Mouse (Mus musculus) cerebellum, adult 11-12 months (tissue): ENCODE data around the gene Ankrd11.
"Not testable (repeated sequence)": the region's sequence is repeated elsewhere in the genome, so short reads cannot be mapped to it uniquely, and the experiment has no call there.

Experiments
- DNase-seq: peaks from one replicate; pipeline ENCODE4 v3.0.0; 2022

The Ankrd11 gene

DNA sequence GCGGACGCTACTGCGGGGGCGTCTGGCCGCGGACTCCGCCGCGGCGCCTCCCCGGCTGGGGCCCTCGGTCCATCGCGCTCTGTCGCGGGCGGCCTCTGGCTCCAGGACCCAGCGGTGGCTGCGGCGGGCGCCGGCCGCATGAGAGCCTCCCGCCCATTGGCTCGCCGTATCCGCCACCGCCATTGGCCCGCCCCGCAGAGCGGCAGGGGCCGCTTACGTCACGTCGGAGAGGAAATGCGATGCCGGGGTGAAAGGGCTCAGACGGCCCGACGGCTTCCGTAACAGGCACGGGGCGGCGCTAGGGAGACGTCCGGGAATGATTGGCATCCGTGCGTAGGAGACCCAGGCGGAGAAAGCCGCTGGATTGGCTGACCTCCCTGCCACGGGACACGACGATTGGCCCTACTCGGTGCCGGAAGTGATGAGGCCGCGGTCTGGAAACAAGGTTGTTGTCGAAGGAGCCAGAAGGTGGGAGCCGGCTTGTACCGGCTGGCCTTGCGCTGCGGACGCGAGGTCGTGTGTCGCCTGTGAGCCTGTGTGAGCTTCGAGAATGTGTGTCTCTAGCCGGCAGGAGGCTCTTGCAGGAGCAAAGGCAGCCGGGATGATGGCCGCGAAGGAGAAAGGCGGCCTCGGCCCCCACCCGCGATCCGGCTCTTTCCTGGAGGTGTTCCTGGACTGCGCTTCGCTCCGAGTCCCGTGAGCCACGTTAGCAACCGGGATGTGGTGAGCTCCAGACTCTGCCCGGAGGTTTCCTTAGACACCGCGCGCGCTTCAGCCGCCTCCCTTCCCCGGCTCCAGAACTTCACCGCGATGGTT, at the start of gene Ankrd11:
Gene Ankrd11 (minus strand): TSS at position 120 of the 816 bp plus-strand sequence.
- DNase-seq, result peak; percentile 100

DNA sequence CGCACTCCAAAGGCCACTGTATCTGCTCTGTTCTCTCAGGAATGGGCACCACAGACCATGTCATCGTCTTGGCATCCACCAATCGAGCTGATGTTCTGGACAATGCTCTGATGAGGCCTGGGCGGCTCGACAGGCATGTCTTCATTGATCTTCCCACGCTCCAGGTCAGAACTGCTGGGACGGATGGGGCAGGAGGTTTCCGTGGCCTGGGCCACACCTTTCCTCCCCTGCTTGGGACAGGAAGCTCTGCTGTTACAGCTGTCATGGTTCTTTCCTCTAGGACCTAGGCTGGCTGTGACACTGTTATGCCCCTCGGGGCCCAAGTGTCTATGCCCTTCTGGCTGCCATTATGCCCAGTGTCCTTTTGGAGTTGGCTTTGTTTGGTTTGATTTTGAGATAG, 45.2 kb upstream of the Ankrd11 start:
- DNase-seq, result no peak

DNA sequence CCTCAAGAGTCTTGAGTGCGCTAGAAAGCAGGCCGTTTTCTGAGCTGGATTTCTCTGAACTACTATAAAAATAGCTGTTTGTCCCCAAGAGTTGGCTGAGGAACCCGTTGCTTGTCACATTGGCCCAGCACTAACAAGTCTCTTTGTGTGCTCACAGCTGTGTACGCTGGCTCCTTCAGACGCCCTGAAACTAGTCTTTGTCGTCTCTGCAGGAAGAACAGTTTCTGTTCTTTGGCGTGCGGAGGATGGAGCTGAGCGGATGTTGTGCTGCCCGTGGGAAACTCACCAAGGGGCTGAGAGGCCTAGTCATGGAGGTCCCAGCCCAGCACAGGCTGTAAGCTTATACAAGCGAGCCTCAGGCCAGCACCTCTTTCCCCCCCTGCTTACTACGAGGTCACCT, 41.5 kb upstream of the Ankrd11 start:
- no peak for DNase-seq

DNA sequence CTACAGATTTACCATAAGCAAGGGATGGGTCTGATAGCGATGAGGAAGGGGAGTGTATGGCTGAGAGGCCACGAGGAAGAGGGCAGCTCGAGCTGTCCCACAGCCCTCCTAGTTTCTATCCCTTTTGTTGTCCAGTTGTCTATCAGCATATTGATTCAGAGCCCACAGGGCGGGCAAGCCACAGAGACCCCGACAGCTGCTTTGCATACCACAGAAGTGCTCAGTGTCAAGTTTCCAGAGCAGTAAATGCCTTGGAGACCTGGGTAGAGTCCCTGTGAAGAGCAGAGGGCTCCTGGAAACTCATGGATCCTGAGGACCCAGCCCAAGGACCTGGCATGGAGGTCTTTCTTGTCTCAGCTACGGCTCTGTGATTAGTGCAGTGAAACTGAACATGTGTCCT, 40.9 kb upstream of the Ankrd11 start:
- no peak for DNase-seq

DNA sequence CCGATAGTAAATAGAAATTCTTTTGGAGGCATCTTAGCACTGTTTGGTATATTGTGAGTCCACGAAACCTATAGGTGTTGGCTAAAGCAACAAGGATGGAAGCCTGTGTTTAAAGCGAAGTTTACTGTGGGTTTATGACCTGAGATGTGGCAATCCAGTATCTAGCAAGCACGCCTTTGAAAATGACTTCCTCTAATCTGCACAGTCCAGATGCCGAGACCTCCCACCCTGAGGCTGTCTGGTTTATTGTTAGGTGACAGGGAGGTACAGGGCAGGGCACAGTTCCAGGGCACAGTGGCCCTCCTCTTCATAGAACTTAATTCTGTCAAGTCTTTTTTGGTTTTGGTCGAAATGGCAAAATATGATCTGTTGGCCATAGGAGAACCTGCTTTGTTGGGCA, 35.1 kb upstream of the Ankrd11 start:
- DNase-seq, result no peak

DNA sequence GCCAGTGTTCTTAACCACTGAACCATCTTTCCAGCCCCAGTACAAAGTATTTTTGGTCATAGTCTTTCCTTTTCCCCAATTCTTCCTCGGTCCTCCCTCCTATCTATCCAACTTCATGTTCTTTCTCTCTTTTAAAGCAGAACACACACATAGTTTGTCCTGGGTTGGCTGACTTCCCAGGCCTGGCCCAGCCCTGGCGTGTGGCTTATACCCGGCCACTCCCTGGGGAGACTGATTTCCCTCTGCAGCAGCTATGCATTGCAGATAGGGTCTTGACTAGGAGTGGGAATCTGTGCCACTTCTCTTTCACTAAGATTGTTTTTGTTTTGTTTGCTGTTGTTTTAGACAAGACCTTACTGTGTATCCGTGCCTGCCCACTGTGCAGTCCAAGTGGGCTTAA, 29.1 kb upstream of the Ankrd11 start:
- no peak for DNase-seq

DNA sequence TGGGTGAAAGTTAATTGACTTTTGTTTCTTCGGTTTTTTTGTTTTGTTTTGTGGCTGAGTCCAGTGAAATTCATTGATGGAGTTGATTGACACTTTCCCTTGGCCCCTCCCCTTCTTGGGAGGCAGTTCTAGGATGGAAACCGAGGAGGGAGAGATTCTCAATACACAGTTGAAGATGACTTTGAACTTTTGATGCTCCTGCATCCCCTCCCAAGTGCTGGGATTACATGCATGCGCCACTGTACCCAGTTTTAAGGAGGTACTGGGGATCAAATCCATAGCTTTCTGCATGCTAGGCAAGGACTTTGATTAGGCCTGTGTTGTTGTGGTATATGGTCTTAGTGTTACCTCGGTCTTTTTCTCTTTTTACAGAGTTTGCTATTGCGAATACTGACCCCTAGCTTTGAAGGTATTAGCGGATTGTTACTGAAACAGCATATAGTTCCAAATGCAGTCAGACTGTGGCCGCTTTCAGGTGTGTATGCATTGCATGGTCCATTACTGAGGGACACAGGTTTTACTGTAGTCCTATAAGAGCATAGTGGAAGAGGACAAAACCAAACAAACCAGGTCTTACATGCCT, 24.1 kb upstream of the Ankrd11 start:
- DNase-seq, result peak; percentile 19

DNA sequence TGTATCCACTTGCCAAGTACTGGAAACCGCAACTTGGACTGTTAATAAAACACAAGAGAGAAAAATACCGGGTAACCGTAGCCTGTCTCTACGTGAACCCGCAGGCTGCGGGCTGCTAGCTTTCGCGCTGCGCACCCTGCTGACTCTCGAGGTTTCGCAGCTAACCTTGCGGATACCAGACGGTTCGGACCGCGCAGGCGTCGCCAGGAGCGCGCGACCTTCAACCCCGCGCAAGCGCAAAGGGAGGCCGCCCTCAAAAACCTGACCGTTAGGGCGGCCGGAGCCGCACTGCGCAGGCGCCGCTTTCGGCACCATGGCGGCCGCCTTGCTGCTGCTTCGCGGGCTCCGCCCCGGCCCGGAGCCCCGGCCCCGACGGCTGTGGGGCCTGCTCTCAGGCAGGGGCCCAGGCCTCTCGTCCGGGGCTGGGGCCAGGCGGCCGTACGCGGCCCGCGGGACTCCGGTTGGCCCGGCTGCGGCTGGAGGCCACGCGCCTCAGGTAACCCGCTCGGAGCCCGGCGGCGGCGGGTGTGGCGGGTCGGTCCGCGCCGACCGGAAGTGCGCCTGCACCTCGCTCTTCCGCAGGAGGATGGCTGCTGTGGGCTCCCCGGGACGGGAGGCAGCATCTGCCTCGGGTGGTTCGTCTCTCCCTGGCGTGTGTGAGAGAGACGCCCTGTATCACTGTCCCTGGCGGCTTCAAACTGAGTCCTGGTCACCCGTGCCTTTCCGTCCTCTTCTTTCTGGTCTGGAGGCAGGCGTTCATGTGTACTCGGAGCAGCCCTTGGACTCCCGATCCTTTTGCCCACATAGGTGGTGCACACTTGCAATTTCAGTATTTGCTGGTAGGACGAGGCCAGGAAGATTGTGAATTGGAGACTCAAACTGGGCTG, 23.4 kb upstream of the Ankrd11 start:
- DNase-seq, result peak; percentile 96

DNA sequence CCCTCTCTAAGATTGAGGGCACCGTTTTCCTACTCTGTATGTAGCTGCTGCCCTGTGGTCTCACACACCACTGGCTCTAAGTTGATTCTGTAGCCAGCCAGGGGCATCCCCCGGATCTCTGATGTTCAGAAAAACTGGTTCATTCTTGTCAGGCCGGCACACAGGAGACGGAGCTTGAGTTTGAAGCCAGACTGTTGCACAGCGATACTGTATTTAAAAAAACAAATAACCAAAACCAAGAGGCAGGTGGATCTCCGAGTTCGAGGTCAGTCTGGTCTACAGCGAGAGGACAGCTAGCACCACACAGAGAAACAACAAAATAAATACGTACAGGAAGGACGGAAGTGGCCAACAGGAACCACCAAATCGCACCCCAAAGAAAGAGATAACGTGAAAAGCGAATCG, 22.7 kb upstream of the Ankrd11 start:
- peak; percentile 39 for DNase-seq

DNA sequence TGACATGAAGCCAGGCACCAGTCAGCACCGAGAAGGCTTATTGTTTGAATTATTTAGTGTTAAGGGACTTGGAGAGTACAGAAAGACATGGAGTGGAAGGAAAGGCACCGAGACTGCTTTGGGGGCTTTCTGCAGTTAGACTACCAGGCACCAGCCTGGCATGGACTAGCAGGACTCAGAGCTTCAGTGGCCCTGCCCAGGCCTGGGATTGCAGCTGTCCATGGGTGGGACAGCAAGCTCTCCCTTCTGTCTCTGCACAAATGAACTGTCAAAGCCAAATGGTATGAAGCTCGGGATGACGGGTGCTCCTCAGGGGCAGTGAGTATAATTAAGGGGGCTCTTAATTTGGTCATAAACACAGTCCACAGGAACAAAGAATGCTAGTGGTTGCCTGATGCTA, 22.0 kb upstream of the Ankrd11 start:
- no peak for DNase-seq

DNA sequence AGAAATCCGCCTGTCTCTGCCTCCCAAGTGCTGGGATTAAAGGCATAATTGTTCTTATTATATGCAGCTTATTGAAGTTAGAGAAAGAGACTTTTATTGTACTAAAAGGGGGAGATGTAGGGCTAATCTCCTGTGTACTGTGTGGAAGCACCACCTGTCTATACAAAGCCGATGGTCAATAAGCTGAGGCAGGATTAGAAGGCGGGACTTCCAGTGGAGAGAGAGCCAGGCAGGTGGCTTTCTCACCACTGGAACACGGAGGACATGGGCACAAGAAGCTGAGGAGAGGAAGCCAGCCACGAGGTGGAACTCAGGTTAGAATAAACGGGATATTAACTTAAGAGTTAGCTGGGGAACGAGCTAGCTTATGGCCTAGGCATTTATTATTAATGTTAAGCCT, 20.6 kb upstream of the Ankrd11 start, which contains the start of gene Spg7:
Gene Spg7 (plus strand): TSS at position 222 of the 400 bp plus-strand sequence.
- no peak for DNase-seq

DNA sequence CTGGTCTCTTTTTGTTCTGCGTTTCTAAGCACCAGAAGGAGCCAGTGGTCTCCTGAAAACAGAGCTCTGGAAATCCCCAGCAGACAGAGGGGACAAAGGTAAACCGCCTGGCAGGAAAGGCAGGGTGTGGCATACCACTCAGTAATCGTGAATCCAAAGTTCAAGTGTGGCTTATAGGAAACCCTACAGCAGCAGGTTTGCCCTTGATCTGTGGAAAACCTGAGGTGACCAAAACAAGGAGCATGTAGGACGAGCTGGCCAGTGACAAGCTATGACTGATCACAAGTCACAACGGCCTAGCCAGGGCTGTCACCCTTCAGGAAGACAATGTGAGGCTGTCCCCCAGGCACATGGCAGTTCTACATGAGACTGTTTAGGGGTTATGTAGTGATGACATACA, 9.4 kb upstream of the Ankrd11 start:
- DNase-seq, result no peak

DNA sequence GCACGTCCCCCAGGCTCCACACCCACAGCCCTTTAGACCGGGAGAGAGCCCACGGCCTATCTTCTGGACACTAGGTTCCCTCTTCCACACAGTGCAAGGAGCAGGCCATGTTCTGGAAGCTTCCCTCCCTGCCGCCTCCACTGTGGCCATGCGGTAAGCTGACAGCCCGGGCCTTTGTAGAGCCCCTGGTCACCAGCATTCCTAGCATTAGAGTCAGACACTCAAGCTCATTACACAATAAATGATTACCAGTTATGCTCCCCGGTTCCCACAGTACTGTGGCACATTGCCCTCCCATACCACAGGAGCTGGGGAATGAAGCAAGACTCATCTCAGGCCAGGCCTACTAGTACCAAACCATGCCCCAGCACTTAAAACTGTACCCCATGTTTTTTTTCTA, 6.3 kb upstream of the Ankrd11 start:
- no peak for DNase-seq

DNA sequence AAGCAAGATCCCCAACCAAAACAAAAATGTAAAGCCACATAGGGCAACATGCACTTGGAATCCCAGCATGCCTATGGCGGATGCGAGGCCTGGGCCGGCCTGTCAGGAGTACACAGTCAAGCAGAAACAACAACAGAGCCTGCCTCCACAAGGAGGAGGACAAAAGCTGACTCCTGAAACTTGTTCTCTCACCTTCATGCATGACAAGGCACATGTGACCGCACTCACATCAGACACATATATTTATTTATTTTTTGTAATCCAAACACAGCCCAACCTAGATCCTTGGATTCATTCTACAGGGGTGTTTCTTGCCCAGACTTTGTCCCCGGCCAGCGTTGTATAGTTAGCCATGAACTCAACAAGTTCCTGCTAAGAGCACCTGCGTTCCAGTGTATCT, 5.8 kb upstream of the Ankrd11 start:
- no peak for DNase-seq

DNA sequence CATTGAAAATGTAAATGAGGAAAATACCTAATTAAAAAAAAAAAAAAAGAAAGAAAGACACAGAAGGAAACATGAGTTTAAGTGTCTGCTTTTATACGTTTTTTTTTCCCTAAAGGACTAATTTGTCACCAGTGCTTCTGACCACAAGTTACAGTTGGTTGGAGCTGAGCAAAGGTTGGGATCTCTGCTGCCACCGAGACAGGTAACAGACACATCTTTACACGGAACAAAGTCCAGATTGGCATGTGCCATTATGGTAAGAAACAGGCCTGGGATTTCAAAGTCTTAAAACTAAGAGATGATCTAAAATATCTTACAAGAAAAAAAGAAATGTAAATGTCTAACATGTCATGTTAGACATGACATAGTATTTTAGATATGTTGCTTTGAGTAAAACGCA, 4.6 kb upstream of the Ankrd11 start:
- DNase-seq, result no peak

DNA sequence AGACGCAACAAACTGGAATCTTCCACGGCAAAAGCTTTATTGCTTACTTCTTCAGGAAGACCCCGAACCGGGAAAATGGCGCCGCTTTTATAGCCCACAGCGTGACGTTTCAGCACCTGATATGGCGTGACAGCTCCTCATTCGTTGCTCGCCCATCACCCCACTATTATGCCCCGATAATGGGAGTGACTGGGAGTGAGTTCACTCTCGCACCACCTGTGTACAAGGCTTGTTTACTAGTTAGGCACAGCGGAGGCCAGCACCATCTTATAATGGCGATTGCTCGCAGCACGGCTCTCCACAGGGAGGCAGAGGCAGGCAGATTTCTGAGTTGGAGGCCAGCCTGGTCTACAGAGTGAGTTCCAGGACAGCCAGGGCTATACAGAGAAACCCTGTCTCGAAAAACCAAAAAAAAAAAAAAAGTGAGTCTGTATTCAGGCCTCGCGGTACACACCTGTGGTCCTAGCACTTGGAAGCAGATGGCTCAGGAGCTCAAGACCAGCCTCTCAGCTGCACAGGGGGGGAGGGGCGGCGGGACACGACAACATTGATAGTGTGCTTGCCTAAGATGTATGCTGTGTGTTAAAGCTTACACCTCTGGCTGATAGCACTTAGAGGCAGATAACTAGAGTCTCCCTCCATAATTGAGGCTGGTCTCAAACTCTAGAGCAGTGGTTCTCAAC, 2.8 kb upstream of the Ankrd11 start:
- not testable (repeated sequence) for DNase-seq

DNA sequence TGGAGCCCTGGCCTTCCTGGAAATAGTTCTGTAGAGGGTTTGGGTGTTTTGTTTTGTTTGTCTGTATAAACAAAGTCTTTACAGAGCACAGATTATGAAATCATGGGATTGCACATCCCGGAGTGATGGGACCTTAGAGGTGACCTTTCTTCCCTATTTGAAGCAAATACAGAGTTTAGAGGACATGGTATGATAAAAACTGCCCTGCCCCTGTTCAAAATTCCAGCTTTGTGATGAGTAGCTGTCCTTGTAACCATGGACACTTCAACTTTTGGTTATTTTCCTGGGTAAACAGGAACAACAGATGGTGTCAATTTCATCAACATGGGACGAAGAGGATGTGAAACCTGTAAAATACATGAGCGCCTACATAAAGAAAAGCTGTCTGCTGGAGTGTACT, 1.9 kb upstream of the Ankrd11 start:
- DNase-seq, result no peak

DNA sequence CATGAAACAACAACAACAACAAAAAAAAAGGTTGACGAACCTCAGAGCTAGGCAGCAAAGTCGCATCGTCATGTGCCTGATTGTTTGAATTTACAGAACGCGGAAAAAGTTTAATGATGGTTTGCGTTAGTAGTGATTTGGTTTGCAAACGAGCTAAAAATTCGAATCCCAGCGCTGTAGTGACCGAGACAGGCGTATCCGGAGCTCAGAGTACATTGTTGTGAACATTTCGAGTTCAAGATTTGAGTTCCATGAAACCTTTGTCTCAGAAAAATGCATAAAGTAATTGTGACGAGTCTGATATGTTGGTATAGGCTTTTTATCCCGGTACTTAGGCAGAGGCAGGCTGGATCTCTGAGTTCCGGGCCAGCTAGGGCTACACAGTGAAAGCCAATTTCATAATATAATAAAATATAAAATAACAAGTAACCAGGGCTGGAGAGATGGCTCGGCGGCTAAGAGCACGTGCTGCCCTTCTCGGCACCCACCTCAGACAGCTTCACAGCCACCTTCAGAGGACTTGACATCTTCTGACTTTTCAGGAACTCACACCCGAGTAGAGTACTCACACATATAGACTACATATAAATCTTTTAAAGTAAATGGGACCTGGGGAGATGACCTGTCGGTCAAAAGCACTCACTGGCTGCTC, 1.0 kb upstream of the Ankrd11 start:
- no peak for DNase-seq

DNA sequence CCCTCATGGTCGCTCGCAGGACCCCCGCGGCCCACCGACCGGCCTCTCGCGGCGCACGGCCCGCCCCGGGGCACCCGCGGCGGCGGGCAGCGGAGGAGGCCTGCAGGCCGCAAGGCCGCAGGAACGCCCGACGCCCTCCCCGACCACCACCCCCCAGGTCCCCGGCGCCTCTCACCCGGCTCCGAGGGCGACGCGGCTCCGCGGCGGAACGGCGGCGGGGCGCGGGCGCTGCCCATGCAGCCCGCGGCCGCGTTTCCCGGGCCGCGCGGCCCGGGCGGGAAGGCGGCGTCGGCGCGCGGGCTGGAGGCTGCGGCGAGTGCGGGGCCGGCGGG, 337 bp downstream of the Ankrd11 start:
- DNase-seq, result no peak

DNA sequence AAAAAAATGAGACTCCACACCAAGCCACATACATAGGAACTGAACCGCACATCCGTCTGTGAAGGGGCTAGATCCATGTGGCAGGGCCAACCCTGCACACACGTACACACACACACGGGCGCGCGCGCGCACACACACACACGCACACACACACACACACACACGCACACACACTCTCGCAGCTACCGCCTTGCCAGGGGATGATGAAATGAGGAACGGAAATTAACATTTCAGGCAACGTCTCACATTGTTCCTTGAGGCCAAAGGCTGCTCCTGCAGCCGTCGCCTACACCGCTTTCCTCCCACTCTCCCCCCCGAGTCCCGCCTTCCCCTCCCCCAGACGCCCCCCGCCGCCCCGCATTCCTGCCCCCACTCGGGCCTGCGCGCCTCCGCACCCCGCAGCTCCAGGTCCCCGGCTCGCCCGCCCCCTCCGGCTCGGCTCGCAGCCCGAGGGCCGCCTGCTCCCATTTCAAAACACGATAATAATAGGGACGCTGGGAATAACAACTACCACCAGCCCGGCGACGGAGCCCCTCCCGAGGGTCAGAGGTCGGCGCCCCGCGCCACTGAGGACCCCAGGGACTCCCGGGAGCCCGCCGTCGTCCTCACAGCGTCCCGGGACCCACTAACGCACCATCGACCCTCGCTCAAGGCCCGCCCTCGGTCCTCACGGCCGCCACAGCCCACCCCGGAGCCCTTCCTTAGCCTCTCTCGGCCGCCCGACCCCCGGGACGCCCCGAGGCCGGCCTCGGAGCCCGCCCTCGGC, 886 bp downstream of the Ankrd11 start:
- peak; percentile 67 for DNase-seq

DNA sequence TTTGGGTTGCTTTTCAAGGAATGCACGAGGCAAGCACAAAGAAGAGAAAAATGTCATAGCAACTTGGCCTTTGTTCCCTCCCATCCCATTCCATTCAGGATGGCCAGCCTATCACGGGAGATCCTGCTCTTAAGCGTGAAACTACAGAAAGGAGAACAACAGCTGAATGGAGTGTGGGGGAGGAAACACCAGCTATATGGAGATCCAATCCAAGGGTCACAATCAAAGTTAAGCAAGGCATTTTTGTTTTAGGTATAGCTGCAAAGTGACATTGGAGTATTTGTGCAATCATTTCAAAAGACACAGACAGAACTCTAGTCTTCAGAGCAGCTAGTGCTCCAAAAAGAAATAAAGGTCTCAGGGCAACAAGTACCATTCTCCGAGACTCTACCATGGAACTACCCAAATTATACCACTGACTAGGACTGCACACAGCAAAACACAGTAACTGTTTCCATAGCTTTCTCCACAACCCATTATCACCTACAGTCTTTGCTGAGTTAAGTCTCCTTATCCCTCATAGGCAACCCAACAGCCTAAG, 1.9 kb downstream of the Ankrd11 start:
- DNase-seq, result no peak
